Mouse (Mus musculus): ENCODE results near the gene Dennd6b. TPM values are rescaled to one million over a fixed set of nuclear protein-coding genes. Genes with fewer than 3 reads are reported as not detected.
A peak's percentile ranks its signal among the peaks of the same experiment; 100 is the strongest.

Gene Dennd6b
- polyA plus RNA-seq, 1 experiment from 2014 or later, result 3.2 TPM

GRCm38 (mm10) chr15:89214953-89215352, 18.7 kb upstream of the Dennd6b start:
- Histone ChIP-seq H3K4me1 (replicated peaks; ENCODE audit: control insufficient read depth, insufficient read depth, low read length) (no peaks in the 10 kb centered on the region), H3K36me3 (ENCODE audit: control insufficient read depth, insufficient read depth) (peaks cover 7% of the 10 kb centered on the region; the same call in 1 of the 2 replicates), H3K9ac (ENCODE audit: low read depth, low read length) (no peak overlapping the region), H3K27ac (ENCODE audit: low read depth, low read length) (no peak overlapping the region), H3K27me3 (replicated peaks; ENCODE audit: control insufficient read depth, insufficient read depth, low read length) (no peaks in the 10 kb centered on the region), H3K9me3 (ENCODE audit: control insufficient read depth) (no peaks in the 10 kb centered on the region), H3K4me2 (replicated peaks; ENCODE audit: low read depth) (no peak overlapping the region), H3K4me3 (ENCODE audit: low read depth, low read length) (no peak overlapping the region)
- WGBS, result 94% methylated on average over 3 of the region's 3 CpGs
- no peak for TF ChIP-seq CTCF (IDR thresholded peaks at IDR 0.05; ENCODE audit: low read depth)
- ATAC-seq, result no peak

- H3K9ac ChIP-seq (ENCODE audit: low read depth, low read length), result no peak overlapping the region
- 86% methylated on average over 3 of the region's 3 CpGs for WGBS
- H3K4me2 ChIP-seq (replicated peaks; ENCODE audit: low read depth), result no peak overlapping the region
- no peaks in the 10 kb centered on the region for H3K9me3 ChIP-seq (ENCODE audit: control insufficient read depth)
- no peak for ATAC-seq
- no peak overlapping the region for H3K27ac ChIP-seq (ENCODE audit: low read depth, low read length)
- no peaks in the 10 kb centered on the region for H3K4me1 ChIP-seq (replicated peaks; ENCODE audit: control insufficient read depth, insufficient read depth, low read length)
- peaks cover 7% of the 10 kb centered on the region; the same call in 1 of the 2 replicates for H3K36me3 ChIP-seq (ENCODE audit: control insufficient read depth, insufficient read depth)
- TF ChIP-seq CTCF (IDR thresholded peaks at IDR 0.05; ENCODE audit: low read depth), result no peak
- no peaks in the 10 kb centered on the region for H3K27me3 ChIP-seq (replicated peaks; ENCODE audit: control insufficient read depth, insufficient read depth, low read length)
- H3K4me3 ChIP-seq (ENCODE audit: low read depth, low read length), result no peak overlapping the region
Observed at GRCm38 (mm10) chr15:89213517-89213916, 17.2 kb upstream of the Dennd6b start.

GRCm38 (mm10) chr15:89212495-89212894, 16.2 kb upstream of the Dennd6b start:
- 0 out of 2 replicates have a peak overlapping the region, but pooled peaks have one; percentile 97 for H3K9ac ChIP-seq (ENCODE audit: low read depth, low read length)

GRCm38 (mm10) chr15:89211716-89212461, 15.6 kb upstream of the Dennd6b start:
- no peaks in the 10 kb centered on the region for H3K4me1 ChIP-seq (replicated peaks; ENCODE audit: control insufficient read depth, insufficient read depth, low read length)
- no peak for TF ChIP-seq CTCF (IDR thresholded peaks at IDR 0.05; ENCODE audit: low read depth)
- ATAC-seq, result peak; percentile 5
- H3K4me3 ChIP-seq (ENCODE audit: low read depth, low read length), result peak overlapping the region; percentile 89
- H3K36me3 ChIP-seq (ENCODE audit: control insufficient read depth, insufficient read depth), result peaks cover 7% of the 10 kb centered on the region; the same call in 1 of the 2 replicates
- no peaks in the 10 kb centered on the region for H3K9me3 ChIP-seq (ENCODE audit: control insufficient read depth)
- H3K4me2 ChIP-seq (replicated peaks; ENCODE audit: low read depth), result peak overlapping the region; percentile 67
- H3K27me3 ChIP-seq (replicated peaks; ENCODE audit: control insufficient read depth, insufficient read depth, low read length), result no peaks in the 10 kb centered on the region
- H3K9ac ChIP-seq (ENCODE audit: low read depth, low read length), result peak overlapping the region; percentile 97
- H3K27ac ChIP-seq (ENCODE audit: low read depth, low read length), result peak overlapping the region; percentile 85
- 3% methylated on average over 31 of the region's 35 CpGs for WGBS

More at GRCm38 (mm10) chr15:89212495-89212894, 16.2 kb upstream of the Dennd6b start:
- H3K4me3 ChIP-seq (ENCODE audit: low read depth, low read length), result peak overlapping the region; percentile 89
- H3K4me1 ChIP-seq (replicated peaks; ENCODE audit: control insufficient read depth, insufficient read depth, low read length), result no peaks in the 10 kb centered on the region
- no peak overlapping the region for H3K27ac ChIP-seq (ENCODE audit: low read depth, low read length)
- 71% methylated on average over 6 of the region's 6 CpGs for WGBS
- no peaks in the 10 kb centered on the region for H3K27me3 ChIP-seq (replicated peaks; ENCODE audit: control insufficient read depth, insufficient read depth, low read length)
- ATAC-seq, result no peak
- H3K9me3 ChIP-seq (ENCODE audit: control insufficient read depth), result no peaks in the 10 kb centered on the region
- no peak for TF ChIP-seq CTCF (IDR thresholded peaks at IDR 0.05; ENCODE audit: low read depth)
- peak overlapping the region; percentile 67 for H3K4me2 ChIP-seq (replicated peaks; ENCODE audit: low read depth)
- peaks cover 7% of the 10 kb centered on the region; the same call in 1 of the 2 replicates for H3K36me3 ChIP-seq (ENCODE audit: control insufficient read depth, insufficient read depth)

GRCm38 (mm10) chr15:89210915-89211715, 14.8 kb upstream of the Dennd6b start, which contains the start of gene Ppp6r2:
Gene Ppp6r2 (plus strand): TSS chr15:89211553.
- peak within 1 kb of the TSS; percentile 67 for H3K4me2 ChIP-seq (replicated peaks; ENCODE audit: low read depth)
- H3K27ac ChIP-seq (ENCODE audit: low read depth, low read length), result peak within 1 kb of the TSS; percentile 85
- H3K9me3 ChIP-seq (ENCODE audit: control insufficient read depth), result no peaks in the 10 kb centered on the region
- peak within 1 kb of the TSS; percentile 89 for H3K4me3 ChIP-seq (ENCODE audit: low read depth, low read length)
- no peaks in the 10 kb centered on the region for H3K4me1 ChIP-seq (replicated peaks; ENCODE audit: control insufficient read depth, insufficient read depth, low read length)
- WGBS, result 3% methylated on average over 70 of the region's 73 CpGs
- peak; percentile 53 for TF ChIP-seq CTCF (IDR thresholded peaks at IDR 0.05; ENCODE audit: low read depth)
- ATAC-seq, result peak; percentile 79
- peak within 1 kb of the TSS; percentile 97 for H3K9ac ChIP-seq (ENCODE audit: low read depth, low read length)
- H3K36me3 ChIP-seq (ENCODE audit: control insufficient read depth, insufficient read depth), result no peaks in the 10 kb centered on the region
- H3K27me3 ChIP-seq (replicated peaks; ENCODE audit: control insufficient read depth, insufficient read depth, low read length), result no peaks in the 10 kb centered on the region

Measured in intestine, postnatal 0 days (tissue).